Mouse (Mus musculus): ENCODE results near the gene Camta1. TPM values are rescaled to one million over a fixed set of nuclear protein-coding genes. Genes with fewer than 3 reads are reported as not detected.

Camta1 gene
- total and polyA plus RNA-seq, 2 experiments from 2014 or later, result 127 to 145 TPM

- Histone ChIP-seq H3K4me3 (ENCODE audit: low read length) (no peak overlapping the region), H3K4me2 (ENCODE audit: low read depth, low read length) (no peak overlapping the region), H3K9ac (replicated peaks; ENCODE audit: low read length) (no peak overlapping the region), H3K4me1 (ENCODE audit: insufficient read depth, low read length) (no peaks in the 10 kb centered on the region), H3K27ac (no peak overlapping the region), H3K36me3 (ENCODE audit: insufficient read depth, low read length) (no peaks in the 10 kb centered on the region), H3K27me3 (ENCODE audit: insufficient read depth, low read length) (no peaks in the 10 kb centered on the region), H3K9me3 (ENCODE audit: low read length) (no peaks in the 10 kb centered on the region)
- ATAC-seq, result no peak
- DNase-seq (ENCODE audit: low spot score), result no peak
- WGBS, result 45% methylated on average over 10 of the region's 10 CpGs
- no peak for TF ChIP-seq CTCF (IDR thresholded peaks at IDR 0.05; ENCODE audit: low read depth)
These were observed 516.9 kb downstream of the Camta1 start for GRCm38 (mm10) chr4:151344811-151345210.

DNA sequence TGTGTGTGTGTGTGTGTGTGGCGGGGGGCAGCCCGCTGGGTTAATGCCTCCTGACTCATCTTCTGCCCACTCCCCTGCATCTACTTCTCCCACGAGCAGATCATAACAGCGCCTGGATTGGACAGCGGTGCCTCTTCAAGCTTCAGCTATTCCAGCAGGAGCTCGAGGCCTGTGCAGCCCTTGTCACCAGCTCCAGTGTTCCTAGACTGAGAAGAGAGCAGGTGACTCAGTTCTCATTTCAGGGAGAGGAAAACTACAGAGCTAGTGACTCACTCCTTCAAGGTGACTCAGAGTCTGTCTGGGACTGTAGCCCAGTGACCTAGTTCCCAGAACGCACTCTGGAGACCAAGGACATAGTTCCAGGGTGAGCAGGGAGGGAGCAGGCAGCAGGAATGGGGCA lies 522.3 kb downstream of the Camta1 start:
- Histone ChIP-seq H3K4me1 (ENCODE audit: insufficient read depth, low read length) (no peaks in the 10 kb centered on the region), H3K36me3 (ENCODE audit: insufficient read depth, low read length) (no peaks in the 10 kb centered on the region), H3K4me2 (ENCODE audit: low read depth, low read length) (no peak overlapping the region), H3K9ac (replicated peaks; ENCODE audit: low read length) (no peak overlapping the region), H3K4me3 (ENCODE audit: low read length) (no peak overlapping the region), H3K27me3 (ENCODE audit: insufficient read depth, low read length) (no peaks in the 10 kb centered on the region), H3K27ac (no peak overlapping the region), H3K9me3 (ENCODE audit: low read length) (no peaks in the 10 kb centered on the region)
- DNase-seq (ENCODE audit: low spot score) (no peak), ATAC-seq (no peak)
- TF ChIP-seq CTCF (IDR thresholded peaks at IDR 0.05; ENCODE audit: low read depth), result no peak
- 67% methylated on average over 7 of the region's 7 CpGs for WGBS

DNA sequence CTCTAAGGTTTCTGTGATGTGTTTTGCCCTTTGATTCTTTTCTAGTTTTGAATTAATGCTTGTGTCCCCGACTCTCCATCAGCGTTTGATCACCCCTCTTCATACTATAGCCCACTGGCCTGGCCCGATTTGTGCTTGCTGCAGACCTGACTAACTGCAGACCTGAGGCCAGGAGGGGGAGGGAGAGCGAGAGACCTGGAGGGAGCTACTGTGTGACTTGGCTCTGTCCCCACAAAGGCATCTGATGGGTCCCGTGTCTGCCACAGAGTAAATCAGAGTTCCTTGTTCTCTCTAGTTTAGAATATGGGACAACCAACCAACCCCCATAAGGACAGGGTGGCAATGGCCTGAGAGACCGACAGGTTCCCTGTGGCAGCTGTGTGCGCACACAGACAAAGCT lies 522.7 kb downstream of the Camta1 start:
- WGBS, result 70% methylated on average over 7 of the region's 7 CpGs
- no peak overlapping the region for H3K27ac ChIP-seq

GRCm38 (mm10) chr4:151337543-151337942 lies 524.1 kb downstream of the Camta1 start:
- Histone ChIP-seq H3K4me3 (ENCODE audit: low read length) (no peak overlapping the region), H3K9me3 (ENCODE audit: low read length) (no peaks in the 10 kb centered on the region), H3K27ac (no peak overlapping the region), H3K36me3 (ENCODE audit: insufficient read depth, low read length) (no peaks in the 10 kb centered on the region), H3K4me1 (ENCODE audit: insufficient read depth, low read length) (no peaks in the 10 kb centered on the region), H3K4me2 (ENCODE audit: low read depth, low read length) (no peak overlapping the region), H3K27me3 (ENCODE audit: insufficient read depth, low read length) (no peaks in the 10 kb centered on the region), H3K9ac (replicated peaks; ENCODE audit: low read length) (no peak overlapping the region)
- 36% methylated on average over 11 of the region's 11 CpGs for WGBS
- ATAC-seq (no peak), DNase-seq (ENCODE audit: low spot score) (no peak)
- no peak for TF ChIP-seq CTCF (IDR thresholded peaks at IDR 0.05; ENCODE audit: low read depth)

More for the DNA sequence above, 522.7 kb downstream of the Camta1 start:
- ATAC-seq, result no peak
- H3K4me1 ChIP-seq (ENCODE audit: insufficient read depth, low read length), result no peaks in the 10 kb centered on the region
- H3K4me2 ChIP-seq (ENCODE audit: low read depth, low read length), result no peak overlapping the region
- no peak overlapping the region for H3K9ac ChIP-seq (replicated peaks; ENCODE audit: low read length)
- no peaks in the 10 kb centered on the region for H3K9me3 ChIP-seq (ENCODE audit: low read length)
- no peaks in the 10 kb centered on the region for H3K36me3 ChIP-seq (ENCODE audit: insufficient read depth, low read length)
- TF ChIP-seq CTCF (IDR thresholded peaks at IDR 0.05; ENCODE audit: low read depth), result no peak
- H3K27me3 ChIP-seq (ENCODE audit: insufficient read depth, low read length), result no peaks in the 10 kb centered on the region
- no peak for DNase-seq (ENCODE audit: low spot score)
- no peak overlapping the region for H3K4me3 ChIP-seq (ENCODE audit: low read length)

DNA sequence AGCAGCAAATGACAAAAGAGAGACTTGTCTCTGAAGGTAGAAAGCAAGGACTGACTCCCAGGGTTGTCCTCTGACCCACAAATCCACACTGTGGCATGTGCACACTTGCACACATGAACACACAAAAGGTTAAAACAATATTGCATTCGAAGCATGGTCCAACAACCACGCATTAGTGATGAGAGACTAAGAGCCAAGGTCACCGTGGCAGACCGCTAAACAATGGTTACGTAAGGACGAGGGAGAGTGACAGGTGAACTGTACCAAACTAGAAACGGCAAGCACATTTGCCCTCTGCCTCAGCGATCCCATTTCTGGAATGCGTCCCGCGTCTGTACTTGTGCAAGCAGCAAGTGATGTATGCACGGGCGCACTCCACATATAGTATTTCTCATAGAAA lies 525.3 kb downstream of the Camta1 start:
- no peak for TF ChIP-seq CTCF (IDR thresholded peaks at IDR 0.05; ENCODE audit: low read depth)
- Histone ChIP-seq H3K27me3 (ENCODE audit: insufficient read depth, low read length) (no peaks in the 10 kb centered on the region), H3K9ac (replicated peaks; ENCODE audit: low read length) (no peak overlapping the region), H3K9me3 (ENCODE audit: low read length) (no peaks in the 10 kb centered on the region), H3K4me2 (ENCODE audit: low read depth, low read length) (no peak overlapping the region), H3K4me1 (ENCODE audit: insufficient read depth, low read length) (no peaks in the 10 kb centered on the region), H3K4me3 (ENCODE audit: low read length) (no peak overlapping the region), H3K36me3 (ENCODE audit: insufficient read depth, low read length) (no peaks in the 10 kb centered on the region), H3K27ac (no peak overlapping the region)
- no peak for DNase-seq (ENCODE audit: low spot score)
- ATAC-seq, result no peak
- 75% methylated on average over 13 of the region's 13 CpGs for WGBS

GRCm38 (mm10) chr4:151334951-151335742 lies 526.5 kb downstream of the Camta1 start:
- DNase-seq (ENCODE audit: low spot score) (peak; percentile 78), ATAC-seq (0 out of 2 replicates have a peak, but pooled peaks have one; percentile 45)
- no peak overlapping the region for H3K4me2 ChIP-seq (ENCODE audit: low read depth, low read length)
- no peaks in the 10 kb centered on the region for H3K4me1 ChIP-seq (ENCODE audit: insufficient read depth, low read length)
- no peak overlapping the region for H3K4me3 ChIP-seq (ENCODE audit: low read length)
- no peak overlapping the region for H3K27ac ChIP-seq
- 49% methylated on average over 23 of the region's 23 CpGs for WGBS
- peak; percentile 97 for TF ChIP-seq CTCF (IDR thresholded peaks at IDR 0.05; ENCODE audit: low read depth)
- H3K36me3 ChIP-seq (ENCODE audit: insufficient read depth, low read length), result no peaks in the 10 kb centered on the region
- H3K27me3 ChIP-seq (ENCODE audit: insufficient read depth, low read length), result no peaks in the 10 kb centered on the region
- no peak overlapping the region for H3K9ac ChIP-seq (replicated peaks; ENCODE audit: low read length)
- no peaks in the 10 kb centered on the region for H3K9me3 ChIP-seq (ENCODE audit: low read length)
